Comparison of ENCODE assay signal across 20 mouse cellular contexts in genomic region chr6:123406918-123407665, GRCm38 (mm10). TPM values are rescaled to one million over a fixed set of nuclear protein-coding genes. Genes with fewer than 3 reads are reported as not detected.
"Had no signal": no experiment of that assay in that cellular context is flagged by ENCODE, and none has a peak within 500 bp of the region (broad histone marks: within the 10 kb centered on the region; RNA-seq: fewer than 3 reads in every experiment).

No protein-coding gene starts in this region.

RNA-seq across cellular contexts. Expression of gene Vmn2r20, which starts 10.8 kb away (rescaled TPM):
- total RNA-seq: megakaryocyte, adult 5-6 weeks; midbrain, postnatal 0 days; monocyte, adult 5-6 weeks; neutrophil, adult 5-6 weeks had no signal
- polyA plus RNA-seq: liver, adult 2 months; lung, adult 2 months; lung, embryonic 15.5 days; lung, postnatal 0 days; macrophage; midbrain, embryonic 11.5 days; midbrain, embryonic 13.5 days; midbrain, embryonic 15.5 days; midbrain, postnatal 0 days; neural tube, embryonic 12.5 days; neural tube, embryonic 14.5 days; spleen, adult 2 months; stomach, embryonic 15.5 days; stomach, postnatal 0 days; testis, adult 2 months; thymus, adult 2 months; urinary bladder, adult 2 months had no signal
